Mouse (Mus musculus) brain, embryonic 14.5 days (tissue): Measurements from ENCODE around the gene Greb1.

Experiments used
- CTCF ChIP-seq: fragments of 200-500 bp; IDR thresholded peaks from 2 replicates; pipeline ENCODE4 v1.5.1; 2012; ENCODE audit warnings: inconsistent platforms, mild to moderate bottlenecking, moderate library complexity, borderline replicate concordance; ENCODE audit not compliant: insufficient read depth, insufficient read length; ENCODE audit errors: extremely low read depth
- POLR2A ChIP-seq: fragments of 200-500 bp; IDR thresholded peaks from 2 replicates; pipeline ENCODE4 v1.6.1; 2012; ENCODE audit warnings: mild to moderate bottlenecking, inconsistent platforms, borderline replicate concordance; ENCODE audit not compliant: poor library complexity, insufficient read depth, insufficient read length, severe bottlenecking; ENCODE audit errors: extremely low read depth

- no peak for TF ChIP-seq POLR2A
- TF ChIP-seq CTCF, result no peak
These were observed 10.9 kb downstream of the Greb1 start for GRCm38 (mm10) chr12:16789756-16790155.
